Mouse (Mus musculus): ENCODE measurements around the gene Ccp110.

DNA sequence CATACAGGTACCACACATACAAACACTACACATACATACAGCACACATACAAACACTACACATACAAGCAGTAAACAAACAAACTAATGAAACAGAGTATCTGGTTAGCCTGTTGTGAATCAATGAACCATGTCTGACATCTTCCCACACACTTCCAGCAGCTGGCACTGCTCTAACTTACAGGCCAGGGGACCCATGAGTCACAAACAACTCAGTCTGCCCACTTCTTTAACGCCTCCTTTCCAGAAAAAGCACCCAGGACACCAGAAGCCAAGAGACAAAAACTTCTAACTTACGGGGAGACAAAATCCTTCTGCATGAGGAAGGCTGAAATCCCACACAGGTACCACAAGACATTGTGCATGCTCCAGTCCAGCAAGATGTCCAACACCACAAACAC is 21.1 kb upstream of the Ccp110 start:
- no peak for TF ChIP-seq GATA1 (IDR thresholded peaks at IDR 0.05; ENCODE audit: borderline replicate concordance, low read length)
- TF ChIP-seq FLI1 (IDR thresholded peaks at IDR 0.05; ENCODE audit: low read length), result no peak

All from megakaryocyte, embryonic 14.5 days (primary cell).